Mouse (Mus musculus): ENCODE measurements at regions not wholly inside any gene's neighbourhood (a gene's known extent, or its start where the extent isn't known, plus 50 kb on each side); places are given as distances from the start of the nearest gene placed in this dataset.

DNA sequence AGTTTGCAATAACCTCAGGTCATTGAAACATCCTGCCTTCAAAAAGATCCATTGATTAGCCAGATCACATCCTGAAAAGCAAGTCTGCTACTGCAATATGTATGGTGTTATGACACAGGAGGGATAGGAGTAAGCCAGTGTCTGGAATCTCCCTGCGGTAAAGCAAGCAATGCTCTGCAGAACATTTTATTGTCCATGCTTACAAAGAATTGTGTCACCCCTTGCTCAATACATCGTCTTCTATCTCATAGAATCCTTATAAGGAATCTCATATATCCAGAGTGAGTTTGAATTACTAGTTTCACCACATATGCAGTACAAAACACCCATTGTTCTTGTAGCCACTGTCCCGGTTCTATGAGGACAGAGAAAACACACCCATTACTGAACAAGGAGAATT is 162.1 kb upstream of the Usp25 start:
- no peak for TF ChIP-seq POLR2A (IDR thresholded peaks at IDR 0.05; ENCODE audit: borderline replicate concordance, insufficient read depth, low read length)
- no peak for TF ChIP-seq CTCF (IDR thresholded peaks at IDR 0.05; ENCODE audit: borderline replicate concordance, insufficient read depth, low read depth, low read length)

Data from cerebellum, adult 2 months (tissue).